Mouse (Mus musculus): ENCODE measurements around the gene Islr.

Gene Islr

DNA sequence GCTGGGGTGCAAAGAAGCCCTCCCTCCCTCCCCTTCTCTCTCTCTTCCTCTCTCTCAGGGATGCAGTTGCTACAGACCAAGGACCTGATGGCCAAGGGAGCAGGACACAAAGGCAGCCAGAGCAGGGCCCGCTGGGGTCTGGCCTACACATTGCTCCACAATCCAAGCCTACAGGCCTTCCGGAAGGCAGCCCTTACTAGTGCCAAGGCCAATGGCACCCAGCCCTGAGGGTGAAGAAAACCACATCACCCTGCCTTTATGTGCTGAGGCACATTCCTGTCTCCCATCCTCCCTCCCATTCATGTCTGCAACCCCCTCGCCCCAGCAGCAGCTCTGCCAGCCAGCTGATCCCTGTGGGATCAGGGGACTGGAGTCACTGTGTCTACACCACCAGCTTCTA is 51.0 kb downstream of the Islr start:
- DNase-seq (ENCODE audit: low spot score in 2 of 2) = no peak

DNA sequence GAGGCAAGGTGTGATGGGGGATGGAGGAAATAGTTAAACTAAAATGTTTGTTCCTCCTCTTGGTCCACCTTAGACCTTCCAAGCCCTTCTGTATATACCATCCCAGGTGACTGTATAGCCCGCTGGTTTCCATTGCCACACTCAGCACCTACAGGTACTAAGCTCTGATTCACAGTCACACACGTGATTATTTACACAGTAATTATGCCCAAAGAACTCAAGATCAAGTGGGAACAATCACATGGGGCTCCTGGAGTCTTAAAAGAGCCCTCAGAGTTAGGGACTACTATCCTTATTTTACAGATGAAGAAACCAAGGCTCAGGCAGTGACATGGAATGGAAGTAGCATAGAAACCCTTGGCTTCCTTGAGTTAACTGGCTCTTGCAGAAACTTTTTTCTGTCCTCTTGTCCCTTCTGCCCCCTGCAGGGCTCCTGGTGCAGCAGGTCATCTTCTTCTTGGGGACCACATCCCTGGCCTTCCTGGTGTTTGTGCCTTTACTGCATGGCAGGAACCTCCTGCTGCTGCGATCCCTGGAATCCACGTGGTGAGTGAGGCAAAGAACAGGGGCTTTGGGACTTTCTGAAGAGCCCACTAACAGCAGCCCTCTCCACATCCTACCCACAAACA is 53.3 kb downstream of the Islr start:
- no peak for DNase-seq (ENCODE audit: low spot score in 2 of 2)

DNA sequence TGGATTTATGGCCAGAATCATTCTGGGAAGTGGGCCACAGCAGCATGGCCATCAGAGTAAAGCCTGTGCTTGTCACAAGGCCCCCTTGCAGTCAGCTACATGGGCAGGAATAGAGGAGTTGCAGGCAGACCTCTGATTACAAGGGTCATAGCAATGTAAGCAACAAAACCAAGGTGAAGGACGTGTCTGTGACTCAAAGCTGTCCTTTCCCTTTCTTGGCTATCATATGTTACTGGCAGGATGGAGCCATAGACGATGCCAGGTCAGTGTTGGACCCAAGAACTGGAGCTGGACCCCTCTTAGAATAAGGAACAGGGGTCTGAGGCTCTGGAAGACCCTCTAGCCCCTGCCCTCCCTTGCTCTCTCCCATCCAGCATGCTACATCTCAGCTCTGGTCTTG is 55.3 kb downstream of the Islr start:
- no peak for DNase-seq (ENCODE audit: low spot score in 2 of 2)

DNA sequence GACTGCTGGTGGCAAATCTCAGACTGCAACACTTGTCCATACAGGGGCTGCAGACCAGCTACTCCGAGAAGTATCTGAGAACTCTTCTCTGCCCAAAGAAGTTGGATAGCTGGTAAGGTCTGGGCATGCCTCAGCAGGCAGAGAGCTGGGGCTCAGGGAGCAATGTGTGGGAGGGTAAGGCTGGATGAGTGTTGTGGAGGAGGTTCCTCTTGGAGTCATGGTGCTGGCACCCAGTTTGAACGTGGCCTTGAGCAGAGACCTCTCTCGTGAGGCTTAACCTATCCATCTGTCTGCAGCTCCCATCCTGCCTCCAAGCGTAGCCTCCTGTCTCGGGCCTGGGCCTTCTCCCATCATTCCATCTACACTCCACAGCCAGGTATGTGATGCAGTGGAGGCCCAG is 58.7 kb downstream of the Islr start:
- no peak for DNase-seq (ENCODE audit: low spot score in 2 of 2)

DNA sequence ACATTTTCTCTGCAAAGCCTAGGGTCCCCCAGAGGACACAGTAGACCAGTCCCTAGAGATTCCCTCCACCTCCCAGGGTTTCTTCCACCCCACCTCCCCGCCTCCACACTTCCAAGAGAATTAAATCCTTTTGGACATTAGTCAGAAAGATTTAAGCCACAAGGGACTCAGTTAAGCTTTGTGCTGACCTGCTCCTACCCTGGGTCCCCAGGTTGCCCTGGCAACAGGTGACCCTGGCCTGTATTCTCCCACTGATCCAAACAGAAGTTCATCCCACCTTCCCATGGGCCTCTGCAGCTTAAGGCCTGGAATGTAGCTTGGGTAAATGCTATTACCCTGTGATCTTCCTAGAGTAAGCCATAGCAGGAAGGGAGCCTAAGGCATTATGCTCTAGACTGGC is 59.4 kb downstream of the Islr start:
- no peak for DNase-seq (ENCODE audit: low spot score in 2 of 2)

DNA sequence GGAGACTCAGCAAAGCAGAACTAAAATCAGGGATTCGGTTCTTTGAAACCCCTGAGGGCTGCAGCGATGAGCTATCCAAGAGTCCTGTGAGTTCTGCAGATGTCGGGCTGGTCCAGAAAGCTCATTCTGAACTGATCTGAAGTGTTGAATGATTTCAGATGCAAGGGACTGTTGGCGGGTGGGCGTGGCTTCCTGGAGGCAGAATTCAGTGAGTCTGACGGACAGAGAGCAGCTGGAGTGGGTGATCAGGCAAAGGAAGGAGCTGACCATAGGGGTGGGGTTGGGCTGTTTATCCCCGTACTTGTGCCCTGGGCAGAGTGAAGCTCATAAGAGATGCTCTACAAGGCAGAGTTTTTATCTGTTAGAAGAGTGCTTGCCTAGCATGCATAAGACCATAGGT is 60.7 kb downstream of the Islr start:
- no peak for DNase-seq (ENCODE audit: low spot score in 2 of 2)

DNA sequence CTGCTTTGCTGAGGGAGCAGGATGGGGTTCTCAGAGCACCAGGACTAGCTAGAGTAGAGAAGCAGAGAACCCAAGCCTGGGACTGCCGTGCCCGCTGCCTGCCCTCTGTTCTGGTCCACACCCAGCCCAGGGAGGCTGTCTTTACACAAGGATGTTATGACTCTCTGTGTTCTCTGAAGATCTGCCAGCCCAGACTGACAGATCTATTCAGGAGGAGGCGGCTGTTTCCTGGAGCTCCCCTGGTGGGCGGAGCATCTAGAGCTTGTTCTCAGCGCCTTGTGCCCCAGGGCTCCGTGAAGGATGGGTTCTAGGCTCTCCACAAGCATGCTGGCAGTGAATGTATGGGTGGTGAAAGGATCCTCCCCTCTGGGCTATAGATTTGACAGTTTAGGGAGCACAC is 64.2 kb downstream of the Islr start:
- peak; percentile 17 to 20 for DNase-seq (ENCODE audit: low spot score in 2 of 2)

DNA sequence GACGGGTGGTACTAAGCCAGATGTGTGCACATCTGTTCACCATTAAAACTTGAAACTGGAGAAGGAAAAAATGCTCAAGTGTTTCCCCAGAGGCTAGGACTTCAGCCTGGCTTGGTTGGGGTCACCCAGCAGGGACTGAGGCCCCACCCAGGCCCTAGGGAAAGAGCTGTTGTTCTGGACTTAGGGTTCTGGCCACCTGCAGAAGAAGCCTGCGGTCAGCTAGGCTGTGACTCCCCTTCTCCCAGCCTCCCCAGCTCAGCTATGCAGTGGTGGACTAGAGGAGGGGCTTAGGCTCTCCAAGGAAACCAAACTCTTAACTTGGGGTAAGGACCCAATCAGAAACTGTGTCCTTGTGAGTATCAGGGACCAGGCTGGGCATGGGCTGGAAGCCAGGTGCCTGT is 68.2 kb downstream of the Islr start:
- no peak for DNase-seq (ENCODE audit: low spot score in 2 of 2)

DNA sequence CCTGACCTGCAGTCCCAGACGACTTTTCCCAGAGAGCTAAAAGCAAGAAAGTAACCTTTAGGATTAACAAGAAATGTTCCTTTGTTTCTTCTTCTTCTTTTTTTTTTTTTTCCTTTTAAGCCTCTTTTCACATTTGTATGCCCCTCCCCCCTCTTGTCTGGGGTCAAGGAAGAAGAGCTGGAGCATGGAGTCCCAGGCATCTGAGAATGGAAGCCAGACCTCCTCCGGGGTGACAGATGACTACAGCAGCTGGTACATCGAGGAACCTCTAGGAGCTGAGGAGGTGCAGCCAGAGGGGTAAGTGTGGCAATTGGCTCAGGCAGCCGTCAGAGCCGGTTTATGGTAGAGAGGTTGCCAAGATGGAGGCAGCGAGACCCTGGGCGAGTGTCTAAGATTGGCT is 69.2 kb downstream of the Islr start:
- DNase-seq (ENCODE audit: low spot score in 2 of 2) = no peak

DNA sequence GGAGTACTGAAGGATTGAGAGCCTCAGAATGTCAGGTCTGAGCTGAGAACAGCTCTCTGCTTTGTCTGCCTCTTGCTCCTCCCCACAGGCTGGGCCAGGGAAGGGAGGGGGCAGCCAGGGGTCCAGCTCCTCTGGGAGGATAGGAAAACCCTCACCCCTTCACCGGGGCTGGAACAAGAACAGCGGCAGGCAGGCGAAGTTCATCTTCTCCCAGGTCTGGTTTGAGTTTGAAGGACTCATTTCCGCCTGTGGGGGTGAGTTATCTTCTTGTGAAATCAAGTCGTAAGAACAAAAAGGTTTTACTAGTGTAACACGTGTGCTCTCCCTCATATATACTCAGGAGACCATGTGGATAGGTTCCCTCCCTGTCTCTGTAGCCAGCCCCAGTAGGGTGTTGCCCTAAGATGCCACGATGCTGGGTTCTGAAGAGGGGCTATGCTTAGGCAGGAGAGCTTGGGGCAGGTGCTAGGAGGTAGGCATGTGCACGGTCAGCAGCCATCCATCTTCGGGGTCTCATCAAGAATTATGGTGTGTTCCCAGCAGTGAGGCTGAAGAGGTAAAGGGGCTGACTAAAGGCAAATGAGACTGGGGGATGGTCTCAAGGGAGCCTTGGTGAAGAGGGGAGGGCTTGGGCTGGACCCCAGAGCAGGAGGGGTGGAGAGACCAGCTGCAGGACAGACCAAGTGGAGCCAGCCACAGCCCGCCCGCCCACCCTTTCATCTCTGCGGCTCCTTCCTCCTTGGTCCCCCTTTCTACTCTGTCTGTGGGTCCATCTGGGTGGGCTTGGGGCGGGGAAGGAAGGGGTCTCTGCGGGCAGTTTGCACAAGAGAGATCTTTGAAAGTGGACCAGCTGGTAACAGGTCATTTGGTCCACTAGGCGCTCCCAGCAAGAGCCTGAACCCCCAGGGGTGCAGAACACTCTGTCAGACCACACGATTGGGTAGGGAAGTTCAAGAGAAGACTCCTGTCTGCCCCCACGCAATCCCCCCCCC is 69.9 kb downstream of the Islr start:
- DNase-seq (ENCODE audit: low spot score in 2 of 2) = no peak

DNA sequence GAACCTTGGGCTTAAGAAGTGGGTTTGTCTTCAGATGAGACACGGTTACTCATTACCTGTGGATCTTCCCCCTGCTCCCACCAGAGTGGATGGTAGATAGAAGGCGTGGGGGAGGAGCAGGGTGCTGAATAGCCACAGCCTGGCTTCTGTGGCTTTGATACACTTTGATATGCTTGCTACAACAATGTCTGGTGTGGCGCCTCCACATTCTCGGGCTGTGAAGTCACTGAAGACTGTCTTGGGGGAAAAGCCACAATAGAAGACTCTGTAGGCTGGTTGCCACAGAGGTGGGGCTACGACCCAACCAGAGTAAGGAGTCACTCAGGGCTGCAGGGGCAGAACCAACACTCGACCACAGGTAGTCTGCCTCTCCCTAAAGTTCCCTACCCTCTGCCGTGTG is 72.4 kb downstream of the Islr start:
- no peak for DNase-seq (ENCODE audit: low spot score in 2 of 2)

DNA sequence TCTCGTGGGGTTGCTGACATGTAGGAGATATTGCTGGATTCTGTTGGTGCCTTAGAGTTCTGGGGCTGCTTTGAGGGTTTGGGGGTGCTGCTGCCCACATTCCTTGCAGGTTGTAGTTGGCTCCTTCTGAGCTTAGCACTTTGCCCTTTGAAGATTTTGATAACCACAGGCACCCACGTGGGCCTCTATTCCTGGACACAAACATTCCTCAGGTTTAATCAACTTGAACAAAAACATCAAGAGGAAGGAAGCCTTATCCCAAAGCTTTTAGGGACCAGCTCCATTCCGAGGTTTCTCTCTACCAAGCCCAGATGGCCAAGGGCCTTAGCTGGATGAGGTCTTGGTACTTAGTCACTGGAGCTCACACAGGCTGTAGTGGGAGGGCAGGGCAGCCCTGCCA is 73.2 kb downstream of the Islr start:
- DNase-seq (ENCODE audit: low spot score in 2 of 2) = no peak

DNA sequence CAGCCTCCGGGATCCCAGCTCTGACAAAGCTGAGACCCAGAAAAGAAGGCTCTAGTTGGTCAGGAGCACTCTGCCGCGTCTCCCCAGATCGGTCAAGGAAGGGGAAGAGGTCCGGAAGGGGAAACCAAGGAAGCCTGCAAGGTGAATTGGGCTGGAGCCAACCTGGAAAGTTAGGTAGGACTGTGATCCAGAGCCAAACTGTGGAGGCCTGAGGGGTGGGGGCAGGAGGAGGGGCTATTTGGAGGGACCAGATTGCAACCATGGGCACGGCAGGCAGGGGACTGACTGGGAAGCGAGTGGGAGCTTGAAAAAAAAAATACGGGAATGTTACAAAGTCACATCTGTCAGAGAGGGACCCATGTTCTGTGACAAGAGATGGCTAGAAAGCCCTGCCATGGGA is 74.6 kb downstream of the Islr start:
- DNase-seq (ENCODE audit: low spot score in 2 of 2) = no peak

DNA sequence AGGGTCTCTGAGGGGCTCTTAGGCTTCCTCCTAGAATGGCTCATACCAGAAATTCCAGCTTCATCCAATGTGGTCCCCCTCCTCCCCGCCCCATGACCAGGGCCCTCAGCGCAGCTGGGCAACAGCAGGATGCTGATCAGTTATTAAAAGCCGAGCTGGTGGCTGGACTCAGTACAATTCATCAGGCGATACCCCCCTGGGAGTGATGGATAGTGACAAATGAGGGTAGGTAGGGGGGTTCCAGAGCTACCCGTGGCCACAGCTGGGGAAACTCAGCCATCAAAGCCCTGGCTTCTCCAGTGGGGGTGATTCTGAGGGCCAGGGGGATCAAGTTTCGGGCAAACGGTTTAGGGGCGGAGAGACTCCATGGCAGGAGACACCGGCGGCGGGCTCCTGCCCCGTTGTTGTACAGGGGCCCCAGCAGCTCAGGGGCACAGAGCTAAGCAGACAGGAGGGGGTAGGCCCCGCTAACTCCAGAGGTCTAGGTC is 75.1 kb downstream of the Islr start:
- no peak for DNase-seq (ENCODE audit: low spot score in 2 of 2)

DNA sequence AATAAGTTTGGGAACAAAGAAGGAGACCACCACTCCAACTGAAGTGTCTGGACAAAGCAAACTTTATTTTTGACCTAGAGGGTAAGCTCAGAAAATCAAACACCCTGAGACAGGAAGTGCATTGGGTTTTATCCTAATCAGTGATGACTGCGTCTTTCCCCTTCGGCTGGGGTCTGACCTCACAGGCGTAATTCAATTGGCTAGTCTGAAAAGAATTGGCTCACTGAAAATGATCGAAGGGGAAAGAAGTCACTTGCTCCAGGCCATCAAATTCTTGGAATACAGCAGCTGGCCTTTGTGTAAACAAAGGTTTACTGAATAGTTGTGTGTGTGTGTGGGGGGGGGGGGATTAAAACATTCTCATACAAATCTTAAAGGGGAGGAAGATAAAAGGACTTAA is 78.3 kb downstream of the Islr start:
- no peak for DNase-seq (ENCODE audit: low spot score in 2 of 2)

DNA sequence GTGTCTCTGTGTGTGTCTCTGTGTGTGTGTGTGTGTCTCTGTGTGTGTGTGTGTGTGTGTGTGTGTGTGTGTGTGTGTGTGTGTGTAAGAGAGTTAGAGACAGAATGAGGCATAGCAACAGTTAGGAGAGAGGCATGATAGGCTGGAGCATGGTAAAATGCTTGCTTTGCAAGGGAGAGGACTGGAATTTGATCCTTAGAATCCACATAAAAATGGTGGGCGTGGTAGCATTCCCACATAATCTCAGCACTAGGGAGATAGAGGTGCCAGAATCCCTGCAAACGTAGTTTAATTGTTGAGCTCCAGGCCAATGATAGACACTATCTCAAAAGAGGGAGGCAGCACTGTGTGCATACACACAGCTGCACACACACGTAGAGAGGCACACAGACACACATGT is 79.0 kb downstream of the Islr start:
- no peak for DNase-seq (ENCODE audit: low spot score in 2 of 2)

DNA sequence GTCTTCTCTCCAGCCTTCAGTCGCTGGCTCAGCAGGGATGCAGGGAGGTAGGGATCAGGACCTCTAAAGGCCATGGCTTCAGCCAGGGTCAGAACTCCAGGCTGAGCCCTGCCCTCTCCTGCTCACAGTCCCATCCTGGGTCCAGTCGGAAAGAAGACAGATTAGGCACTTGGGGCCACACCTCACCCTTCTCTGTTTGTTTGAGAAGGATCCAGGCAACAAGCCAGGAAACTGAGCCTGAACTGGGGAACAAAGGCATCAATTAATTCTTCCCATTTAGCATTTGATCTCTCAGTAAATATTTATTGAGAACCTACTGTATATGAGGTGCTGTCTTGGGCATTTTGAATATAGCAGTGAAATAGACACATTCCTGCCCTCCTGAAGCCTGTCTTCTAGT is 85.4 kb downstream of the Islr start, which contains the start of gene Ccdc33:
Gene Ccdc33, minus strand, starts transcription at position 153 of the 400 bp plus-strand sequence.
- DNase-seq (ENCODE audit: low spot score in 2 of 2) = no peak

DNA sequence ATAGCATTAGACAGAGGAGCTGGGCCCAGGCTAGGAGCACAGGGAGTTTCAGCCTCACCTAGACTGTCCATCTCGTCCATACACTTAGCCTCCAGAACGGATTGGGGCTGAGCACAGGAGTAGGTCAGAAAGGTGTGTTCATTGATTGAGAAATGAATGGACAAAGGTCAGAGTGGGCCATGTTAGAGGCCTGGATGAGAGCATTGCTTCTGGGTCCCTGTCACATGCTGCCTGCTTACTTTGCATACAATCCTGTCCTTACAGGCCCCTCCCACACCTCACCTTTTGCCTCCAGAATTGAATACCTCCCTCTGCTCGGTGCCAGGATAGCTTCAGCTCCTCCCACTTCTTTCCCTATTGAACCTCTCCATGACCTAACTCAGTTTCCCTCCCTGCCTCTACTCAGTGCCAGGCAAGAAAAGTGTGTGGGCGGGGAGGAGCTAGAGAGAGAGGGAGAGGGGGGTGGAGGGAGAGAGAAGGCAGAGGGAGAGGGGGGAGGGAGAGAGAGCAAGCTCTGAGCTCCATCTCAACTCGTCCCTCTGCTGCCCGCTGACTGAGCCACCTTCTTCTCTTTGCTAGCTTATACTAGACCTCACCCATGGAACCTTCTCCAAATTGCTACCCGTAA is 88.0 kb downstream of the Islr start:
- DNase-seq (ENCODE audit: low spot score in 2 of 2) = no peak

DNA sequence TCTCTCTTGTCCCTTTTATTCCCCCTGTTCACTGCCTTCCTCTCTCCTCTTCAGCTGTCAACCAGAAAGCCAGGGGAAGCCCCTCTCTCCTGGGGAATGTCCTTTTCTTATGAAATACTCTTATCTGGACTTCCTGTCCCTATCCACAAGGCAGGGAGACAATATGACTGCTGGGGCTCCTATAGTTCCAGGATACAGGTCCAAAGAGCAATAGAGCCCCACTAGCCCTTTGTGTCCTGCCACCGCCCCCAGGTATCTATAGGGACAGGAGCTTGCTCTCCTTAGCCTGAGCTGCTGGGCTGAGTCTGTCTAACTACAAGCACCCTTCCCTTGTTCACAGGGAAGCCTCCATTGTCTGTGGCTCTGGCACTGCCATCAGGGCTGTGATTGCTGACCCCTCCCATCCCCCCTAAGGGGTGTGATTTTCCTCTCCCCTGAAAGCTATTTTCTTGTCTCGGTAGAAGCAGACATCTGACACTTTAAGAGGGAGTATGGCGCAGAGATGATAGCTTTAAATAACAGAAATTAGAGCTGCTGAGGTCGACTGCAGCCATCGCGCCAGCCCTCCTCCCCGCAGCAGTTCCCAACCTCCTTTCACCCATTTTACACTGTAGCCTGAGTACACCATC is 88.7 kb downstream of the Islr start:
- DNase-seq (ENCODE audit: low spot score in 2 of 2) = no peak

DNA sequence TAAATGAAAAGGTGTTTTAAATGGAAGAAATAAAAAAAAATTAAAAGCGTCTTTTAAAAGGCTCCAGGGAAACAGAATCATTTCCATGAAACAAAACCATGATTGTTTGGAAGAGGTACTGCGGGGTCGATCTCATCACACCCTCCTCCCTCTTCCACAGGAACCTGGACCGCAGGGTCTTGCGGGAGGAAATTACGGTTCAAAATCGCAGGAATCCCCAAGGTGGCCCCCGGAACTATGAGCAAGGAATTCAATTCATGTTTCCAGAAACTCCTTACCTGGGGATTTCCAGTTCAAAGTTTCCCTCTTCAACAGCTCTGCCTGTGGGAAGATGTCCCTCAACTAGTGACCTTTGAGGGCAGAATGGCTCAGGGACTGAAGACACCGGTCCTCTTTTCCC is 90.1 kb downstream of the Islr start:
- DNase-seq (ENCODE audit: low spot score in 2 of 2) = no peak

DNA sequence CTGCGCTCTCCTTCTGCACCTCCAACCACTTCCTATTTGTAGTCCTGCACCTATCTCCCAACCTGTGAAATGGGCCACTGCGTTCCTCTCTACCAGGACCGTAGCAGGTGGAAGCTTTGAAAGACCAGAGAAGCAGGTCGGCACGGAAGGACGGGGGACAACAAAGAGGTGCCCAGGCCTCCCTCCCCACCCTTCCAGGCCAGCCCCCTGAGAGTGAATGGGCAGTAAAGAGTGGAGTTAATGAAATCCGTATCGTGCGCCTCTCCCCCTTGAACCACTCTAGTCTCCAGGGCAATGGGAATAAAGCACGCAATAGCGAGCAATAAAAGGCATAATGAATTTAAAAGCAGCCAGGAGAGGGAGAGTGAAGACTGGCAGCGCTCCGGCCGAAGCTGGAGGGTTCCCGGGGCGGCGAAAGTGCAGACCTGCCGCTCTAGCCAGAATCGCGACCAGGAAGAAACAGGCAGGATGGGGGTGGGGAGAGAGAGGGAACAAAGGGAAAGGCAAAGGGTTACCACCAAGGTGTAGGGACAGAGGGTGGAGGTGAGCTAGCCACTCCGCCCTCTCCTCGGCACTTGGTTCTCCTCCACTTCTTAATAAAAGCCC is 90.7 kb downstream of the Islr start:
- no peak for DNase-seq (ENCODE audit: low spot score in 2 of 2)

DNA sequence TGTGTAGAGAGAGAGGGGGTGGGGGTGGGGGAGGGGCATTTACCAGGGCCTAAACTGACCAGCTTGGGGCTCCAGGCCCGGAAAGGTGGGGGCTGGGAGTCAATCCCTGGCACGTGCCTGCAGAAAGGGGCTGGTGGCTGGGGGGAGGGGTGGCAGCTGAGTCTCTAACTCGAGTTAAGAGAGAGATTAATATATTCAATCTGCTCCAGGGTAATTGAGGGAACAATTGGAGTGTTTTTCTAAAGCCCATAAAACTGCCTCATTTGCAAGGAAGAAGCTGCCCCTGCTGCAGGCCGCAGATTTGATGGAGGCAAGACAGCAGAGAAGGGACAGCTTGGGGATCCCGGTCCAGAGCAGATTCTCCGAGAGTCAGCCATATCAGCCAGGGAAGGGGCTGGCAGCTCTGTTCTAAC is 91.2 kb downstream of the Islr start:
- no peak for DNase-seq (ENCODE audit: low spot score in 2 of 2)

Measured in spleen, postnatal 36 days (tissue).